27 mouse cellular contexts compared by ENCODE assay signal in the genomic region with DNA sequence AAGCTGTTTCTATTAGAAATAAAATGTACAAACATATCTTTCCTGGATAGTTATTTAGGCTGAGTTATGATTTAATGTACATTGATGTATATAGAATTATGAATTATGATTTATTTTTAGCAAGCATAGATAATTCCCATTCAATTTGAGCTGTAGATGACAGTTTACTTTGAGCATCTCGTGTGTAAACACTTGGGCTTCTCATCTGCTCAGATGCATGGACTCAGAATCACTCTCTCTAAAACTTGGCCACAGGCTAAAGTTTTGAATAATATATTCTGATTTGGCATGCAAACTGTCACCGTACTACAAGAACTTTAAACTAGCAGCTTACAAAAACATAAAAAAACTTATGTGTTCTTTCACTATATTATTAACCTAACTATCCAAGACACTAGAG.
"Had no signal": no experiment of that assay in that cellular context is flagged by ENCODE, and none has a peak within 500 bp of the region (broad histone marks: within the 10 kb centered on the region; RNA-seq: fewer than 3 reads in every experiment).

No protein-coding gene starts in this region.

- H3K4me2 ChIP-seq: limb, embryonic 12.5 days; limb, embryonic 13.5 days; limb, embryonic 15.5 days; liver, embryonic 11.5 days; liver, embryonic 12.5 days; liver, embryonic 13.5 days; liver, embryonic 15.5 days; midbrain, embryonic 12.5 days; midbrain, embryonic 13.5 days; neural tube, embryonic 12.5 days; neural tube, embryonic 13.5 days had no signal

- DNase-seq: layer of hippocampus, postnatal 36 days; left cerebral cortex, postnatal 4 days; liver; liver, embryonic 13.5 days; liver, postnatal 0 days; lung, adult 18-20 months; lung, adult 2 months; lung, postnatal 14 days; lung, postnatal 4 days; midbrain, embryonic 14.5 days had no signal

- H3K27ac ChIP-seq: left cerebral cortex, adult 2 months; limb, embryonic 10.5 days; limb, embryonic 12.5 days; limb, embryonic 13.5 days; limb, embryonic 15.5 days; liver, embryonic 12.5 days; liver, embryonic 13.5 days; liver, embryonic 14.5 days; liver, embryonic 15.5 days; midbrain, embryonic 10.5 days; midbrain, embryonic 12.5 days; midbrain, embryonic 13.5 days; neural tube, embryonic 12.5 days; neural tube, embryonic 13.5 days had no signal

- H3K36me3 ChIP-seq: limb, embryonic 10.5 days; limb, embryonic 12.5 days; limb, embryonic 13.5 days; limb, embryonic 15.5 days; liver, embryonic 12.5 days; liver, embryonic 13.5 days; liver, embryonic 15.5 days; midbrain, embryonic 10.5 days; midbrain, embryonic 12.5 days; midbrain, embryonic 13.5 days; neural tube, embryonic 12.5 days; neural tube, embryonic 13.5 days had no signal

- H3K4me3 ChIP-seq: left cerebral cortex, adult 2 months; limb, embryonic 10.5 days; limb, embryonic 12.5 days; limb, embryonic 13.5 days; limb, embryonic 15.5 days; liver, embryonic 12.5 days; liver, embryonic 13.5 days; liver, embryonic 15.5 days; megakaryocyte, embryonic 14.5 days; midbrain, embryonic 10.5 days; midbrain, embryonic 12.5 days; midbrain, embryonic 13.5 days; myocyte; neural tube, embryonic 12.5 days; neural tube, embryonic 13.5 days had no signal

- H3K27me3 ChIP-seq: limb, embryonic 12.5 days; limb, embryonic 13.5 days; limb, embryonic 15.5 days; liver, embryonic 12.5 days; liver, embryonic 13.5 days; liver, embryonic 15.5 days; megakaryocyte, embryonic 14.5 days; midbrain, embryonic 12.5 days; midbrain, embryonic 13.5 days; neural tube, embryonic 12.5 days; neural tube, embryonic 13.5 days had no signal

- H3K9ac ChIP-seq: limb, embryonic 12.5 days; limb, embryonic 13.5 days; limb, embryonic 15.5 days; liver, embryonic 12.5 days; liver, embryonic 13.5 days; liver, embryonic 14.5 days; liver, embryonic 15.5 days; liver, postnatal 0 days; midbrain, embryonic 12.5 days; midbrain, embryonic 13.5 days; neural tube, embryonic 12.5 days; neural tube, embryonic 13.5 days had no signal

- H3K9me3 ChIP-seq: limb, embryonic 10.5 days; limb, embryonic 15.5 days; liver, embryonic 12.5 days; liver, embryonic 13.5 days; liver, embryonic 15.5 days; midbrain, embryonic 10.5 days; midbrain, embryonic 12.5 days; neural tube, embryonic 12.5 days had no signal

- H3K4me1 ChIP-seq: limb, embryonic 10.5 days; limb, embryonic 12.5 days; limb, embryonic 13.5 days; limb, embryonic 15.5 days; liver, embryonic 12.5 days; liver, embryonic 13.5 days; liver, embryonic 15.5 days; megakaryocyte, embryonic 14.5 days; midbrain, embryonic 10.5 days; midbrain, embryonic 12.5 days; midbrain, embryonic 13.5 days; neural tube, embryonic 12.5 days; neural tube, embryonic 13.5 days had no signal

- ATAC-seq: liver, embryonic 12.5 days; liver, postnatal 0 days; midbrain, embryonic 13.5 days; midbrain, embryonic 16.5 days had no signal
